Mouse (Mus musculus) olfactory bulb, adult 2 months (tissue): ENCODE data around the gene Nav2.

Experiments
- CTCF ChIP-seq: fragments of 200-500 bp; IDR thresholded peaks from 2 replicates; pipeline ENCODE4 v1.5.1; 2012; ENCODE audit warnings: low read depth, mild to moderate bottlenecking, low read length, moderate library complexity; ENCODE audit not compliant: insufficient read depth
- POLR2A ChIP-seq: fragments of 200-500 bp; IDR thresholded peaks from 2 replicates; pipeline ENCODE4 v1.6.1; 2012; ENCODE audit warnings: mild to moderate bottlenecking, low read depth, low read length, moderate library complexity; ENCODE audit not compliant: insufficient read depth

- TF ChIP-seq CTCF (no peak), POLR2A (no peak)
Measured at GRCm38 (mm10) chr7:49364486-49365162, 456.1 kb downstream of the Nav2 start.
